Mouse (Mus musculus) MEL (cell line): ENCODE data around the gene Cyp2d10. TPM values are rescaled to one million over a fixed set of nuclear protein-coding genes. Genes with fewer than 3 reads are reported as not detected.

Experiments used
- DNase-seq: peaks from one replicate; pipeline ENCODE4 v3.0.0; 2011; ENCODE audit warnings: low read depth, low spot score
- H3K27ac ChIP-seq: 2 replicates; pipeline ENCODE4 v1.5.1; 2012; ENCODE audit warnings: low read depth, mild to moderate bottlenecking, control low read depth, low read length, moderate library complexity; ENCODE audit not compliant: control insufficient read depth
- H3K27me3 ChIP-seq, 2 experiments: fragments of 150-350 bp in 1 of 2; sonication (generic) in 1 of 2; 2 replicates each; pipeline ENCODE4 v1.6.1; 2012; ENCODE audit warnings: low read length in 2 of 2, mild to moderate bottlenecking in 2 of 2, improper control_type of control experiment in 1 of 2, moderate library complexity in 1 of 2; ENCODE audit not compliant: insufficient read depth in 2 of 2, control insufficient read depth in 1 of 2
- H3K36me3 ChIP-seq, 2 experiments: 2 replicates each; pipeline ENCODE4 v1.6.1; 2012 to 2014; ENCODE audit warnings: low read length in 2 of 2, improper control_type of control experiment in 1 of 2, inconsistent platforms in 1 of 2, mild to moderate bottlenecking in 1 of 2; ENCODE audit not compliant: insufficient read depth in 2 of 2, control insufficient read depth in 1 of 2
- H3K4me1 ChIP-seq, 2 experiments: fragments of 150-350 bp in 1 of 2; sonication (generic) in 1 of 2; 2 replicates each; pipeline ENCODE4 v1.6.1; 2012; ENCODE audit warnings: low read length in 2 of 2, improper control_type of control experiment in 1 of 2, mild to moderate bottlenecking in 1 of 2; ENCODE audit not compliant: insufficient read depth in 2 of 2, control insufficient read depth in 1 of 2
- H3K4me3 ChIP-seq, 2 experiments: fragments of 150-350 bp in 1 of 2; sonication (generic) in 1 of 2; 2 replicates each; pipeline ENCODE4 v1.5.1; 2012; ENCODE audit warnings: low read depth in 2 of 2, low read length in 2 of 2, mild to moderate bottlenecking in 2 of 2, moderate library complexity in 2 of 2, control low read depth in 1 of 2, improper control_type of control experiment in 1 of 2; ENCODE audit not compliant: control insufficient read depth in 1 of 2, insufficient read depth in 1 of 2
- H3K79me2 ChIP-seq: 2 replicates; pipeline ENCODE4 v1.6.1; 2012; ENCODE audit warnings: mild to moderate bottlenecking, low read length, moderate library complexity; ENCODE audit not compliant: control insufficient read depth, poor library complexity, insufficient read depth
- H3K9ac ChIP-seq: 2 replicates; pipeline ENCODE4 v1.6.1; 2012; ENCODE audit warnings: low read depth, mild to moderate bottlenecking, control low read depth, low read length, moderate library complexity; ENCODE audit not compliant: control insufficient read depth, poor library complexity, severe bottlenecking
- H3K9me3 ChIP-seq: fragments of 150-350 bp; sonication (generic); replicated peaks from 2 replicates; pipeline ENCODE4 v1.6.1; 2012; ENCODE audit warnings: mild to moderate bottlenecking, low read length, improper control_type of control experiment, moderate library complexity; ENCODE audit not compliant: insufficient read depth
- BHLHE40 ChIP-seq: IDR thresholded peaks from 2 replicates; pipeline ENCODE4 v1.6.1; 2012; ENCODE audit warnings: low read depth, mild to moderate bottlenecking, inconsistent platforms, low read length, improper control_type of control experiment, borderline replicate concordance
- CTCF ChIP-seq, 3 experiments: IDR thresholded peaks in 2 of 3; conservative IDR thresholded peaks in 1 of 3; 2 replicates each; pipeline ENCODE4 v1.5.1; 2011 to 2012; ENCODE audit warnings: low read length in 3 of 3, low read depth in 2 of 3, mild to moderate bottlenecking in 2 of 3, improper control_type of control experiment in 1 of 3, inconsistent platforms in 1 of 3, mixed read lengths in 1 of 3, moderate library complexity in 1 of 3; ENCODE audit not compliant: control insufficient read depth in 1 of 3, insufficient read depth in 1 of 3, poor library complexity in 1 of 3, severe bottlenecking in 1 of 3
- ELF1 ChIP-seq: IDR thresholded peaks from 2 replicates; pipeline ENCODE4 v1.6.1; 2014; ENCODE audit warnings: low read depth, mild to moderate bottlenecking, inconsistent platforms, low read length, improper control_type of control experiment, moderate library complexity
- ETS1 ChIP-seq: IDR thresholded peaks from 2 replicates; pipeline ENCODE4 v1.6.1; 2012; ENCODE audit warnings: low read depth, mild to moderate bottlenecking, inconsistent platforms, low read length, improper control_type of control experiment, moderate library complexity
- GATA1 ChIP-seq: IDR thresholded peaks from 2 replicates; pipeline ENCODE4 v1.6.1; 2011; ENCODE audit warnings: low read depth, low read length, improper control_type of control experiment
- HCFC1 ChIP-seq: IDR thresholded peaks from 2 replicates; pipeline ENCODE4 v1.6.1; 2012; ENCODE audit warnings: low read depth, mild to moderate bottlenecking, inconsistent platforms, low read length, improper control_type of control experiment, moderate library complexity
- MAZ ChIP-seq: IDR thresholded peaks from 2 replicates; pipeline ENCODE4 v1.6.1; 2012; ENCODE audit warnings: low read depth, mild to moderate bottlenecking, inconsistent platforms, low read length, improper control_type of control experiment
- MEF2A ChIP-seq: IDR thresholded peaks from 2 replicates; pipeline ENCODE4 v1.6.1; 2014; ENCODE audit warnings: low read depth, mild to moderate bottlenecking, inconsistent platforms, low read length, improper control_type of control experiment; ENCODE audit not compliant: poor library complexity, insufficient replicate concordance, severe bottlenecking; ENCODE audit errors: extremely low read depth
- MXI1 ChIP-seq: IDR thresholded peaks from 2 replicates; pipeline ENCODE4 v1.6.1; 2011; ENCODE audit warnings: mild to moderate bottlenecking, low read depth, low read length, improper control_type of control experiment
- MYB ChIP-seq: IDR thresholded peaks from 2 replicates; pipeline ENCODE4 v1.6.1; 2011; ENCODE audit warnings: mild to moderate bottlenecking, low read depth, low read length, improper control_type of control experiment
- NELFE ChIP-seq: IDR thresholded peaks from 2 replicates; pipeline ENCODE4 v1.6.1; 2011; ENCODE audit warnings: low read depth, low read length, improper control_type of control experiment
- NRF1 ChIP-seq: IDR thresholded peaks from 2 replicates; pipeline ENCODE4 v1.6.1; 2014; ENCODE audit warnings: low read depth, mild to moderate bottlenecking, inconsistent platforms, low read length, improper control_type of control experiment, moderate library complexity; ENCODE audit not compliant: poor library complexity, insufficient read depth, severe bottlenecking
- POLR2AphosphoS2 ChIP-seq: IDR thresholded peaks from 2 replicates; pipeline ENCODE4 v1.6.1; 2011; ENCODE audit warnings: low read length, improper control_type of control experiment
- POLR2AphosphoS5 ChIP-seq: IDR thresholded peaks from 2 replicates; pipeline ENCODE4 v1.6.1; 2012; ENCODE audit warnings: low read depth, borderline replicate concordance, mild to moderate bottlenecking, inconsistent platforms, low read length, moderate library complexity, mixed read lengths
- SMC3 ChIP-seq: IDR thresholded peaks from 2 replicates; pipeline ENCODE4 v1.6.1; 2011; ENCODE audit warnings: low read depth, low read length, improper control_type of control experiment
- TBP ChIP-seq: IDR thresholded peaks from 2 replicates; pipeline ENCODE4 v1.8.0; 2011; ENCODE audit warnings: low read depth, low read length, improper control_type of control experiment
- TCF12 ChIP-seq: IDR thresholded peaks from 2 replicates; pipeline ENCODE4 v1.6.1; 2014; ENCODE audit warnings: low read depth, mild to moderate bottlenecking, inconsistent platforms, low read length, improper control_type of control experiment, moderate library complexity
- UBTF ChIP-seq: IDR thresholded peaks from 2 replicates; pipeline ENCODE4 v1.6.1; 2012; ENCODE audit warnings: low read depth, mild to moderate bottlenecking, inconsistent platforms, low read length, improper control_type of control experiment, moderate library complexity, borderline replicate concordance; ENCODE audit not compliant: insufficient read depth
- USF1 ChIP-seq: IDR thresholded peaks from 2 replicates; pipeline ENCODE4 v1.6.1; 2014; ENCODE audit warnings: low read depth, mild to moderate bottlenecking, inconsistent platforms, low read length, improper control_type of control experiment, moderate library complexity
- USF2 ChIP-seq, 2 experiments: IDR thresholded peaks; 2 replicates each; pipeline ENCODE4 v1.6.1; 2011 to 2012; ENCODE audit warnings: improper control_type of control experiment in 2 of 2, low read length in 2 of 2, borderline replicate concordance in 1 of 2, inconsistent platforms in 1 of 2, low read depth in 1 of 2, mild to moderate bottlenecking in 1 of 2; ENCODE audit not compliant: insufficient read depth in 1 of 2
- ZKSCAN1 ChIP-seq: IDR thresholded peaks from 2 replicates; pipeline ENCODE4 v1.6.1; 2012; ENCODE audit warnings: low read depth, mild to moderate bottlenecking, inconsistent platforms, low read length, improper control_type of control experiment, moderate library complexity
- ZMIZ1 ChIP-seq: IDR thresholded peaks from 2 replicates; pipeline ENCODE4 v1.6.1; 2012; ENCODE audit warnings: low read depth, mild to moderate bottlenecking, inconsistent platforms, low read length, improper control_type of control experiment, moderate library complexity
- ZNF384 ChIP-seq: IDR thresholded peaks from 2 replicates; pipeline ENCODE4 v1.6.1; 2012; ENCODE audit warnings: low read depth, mild to moderate bottlenecking, inconsistent platforms, low read length, improper control_type of control experiment
- polyA plus RNA-seq, 2 experiments: library from polyadenylated mRNA; stranded (reverse) in 1 of 2; unstranded in 1 of 2; fragments of >175 nt in 1 of 2; fragments of >200 nt in 1 of 2; gene quantifications; 2 replicates each; pipeline versions ENCODE4 v1.2.1 to v1.2.4; 2012; ENCODE audit warnings: low replicate concordance in 2 of 2, low read depth in 1 of 2; ENCODE audit not compliant: insufficient read length in 2 of 2, insufficient read depth in 1 of 2, missing spikeins in 1 of 2
- total RNA-seq: library from RNA; depleted of rRNA; stranded (reverse); fragments of 300-350 nt; gene quantifications from 2 replicates; pipeline ENCODE4 v1.2.3, GENCODE M21; 2012

Gene Cyp2d10
- total and polyA plus RNA-seq, 3 experiments = not detected

DNA sequence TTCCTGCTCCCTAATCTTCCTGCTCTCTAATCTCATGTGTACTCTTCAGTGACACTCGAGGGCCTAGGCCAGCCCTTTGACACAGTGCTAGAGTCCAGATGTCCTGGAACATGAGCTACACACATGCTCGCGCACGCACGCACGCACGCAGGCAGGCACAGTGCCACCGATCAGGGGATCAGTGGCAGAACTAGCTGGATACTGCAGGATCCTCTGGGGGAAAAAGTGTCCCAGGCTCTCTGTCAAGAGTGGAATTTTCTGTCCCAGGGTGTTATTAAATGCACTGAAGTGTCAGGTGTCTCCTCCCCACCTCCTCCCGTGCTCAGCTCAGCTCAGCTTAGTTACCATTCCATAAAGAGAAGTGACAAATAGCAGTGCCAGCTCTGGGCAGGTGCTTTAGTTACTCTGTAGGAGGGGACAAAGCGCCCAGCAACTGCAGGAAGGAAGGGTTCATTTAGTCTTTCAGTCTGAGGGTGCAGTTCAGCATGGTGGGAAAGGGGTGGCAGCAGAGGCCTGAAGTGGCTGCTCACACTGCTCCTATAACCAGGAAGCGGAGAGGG is 45.5 kb downstream of the Cyp2d10 start (continued):
- TF ChIP-seq USF2 (IDR thresholded peaks at IDR 0.05; ENCODE audit: borderline replicate concordance in 1 of 2, insufficient read depth in 1 of 2, low read depth in 1 of 2, low read length in 2 of 2) (no peak), ELF1 (peak; percentile 21; the same call in 1 of the 2 replicates), USF1 (no peak), ZNF384 (no peak), CTCF (IDR thresholded peaks at IDR 0.05 in 2 of 3, conservative IDR thresholded peaks at IDR 0.05 in 1 of 3; ENCODE audit: control insufficient read depth in 1 of 3, insufficient read depth in 1 of 3, low read depth in 2 of 3, low read length in 3 of 3, poor library complexity in 1 of 3, severe bottlenecking in 1 of 3) (peak in 2 of 3 experiments; percentile 25 to 27; a peak in 3 of 6 replicates), MAZ (no peak)

DNA sequence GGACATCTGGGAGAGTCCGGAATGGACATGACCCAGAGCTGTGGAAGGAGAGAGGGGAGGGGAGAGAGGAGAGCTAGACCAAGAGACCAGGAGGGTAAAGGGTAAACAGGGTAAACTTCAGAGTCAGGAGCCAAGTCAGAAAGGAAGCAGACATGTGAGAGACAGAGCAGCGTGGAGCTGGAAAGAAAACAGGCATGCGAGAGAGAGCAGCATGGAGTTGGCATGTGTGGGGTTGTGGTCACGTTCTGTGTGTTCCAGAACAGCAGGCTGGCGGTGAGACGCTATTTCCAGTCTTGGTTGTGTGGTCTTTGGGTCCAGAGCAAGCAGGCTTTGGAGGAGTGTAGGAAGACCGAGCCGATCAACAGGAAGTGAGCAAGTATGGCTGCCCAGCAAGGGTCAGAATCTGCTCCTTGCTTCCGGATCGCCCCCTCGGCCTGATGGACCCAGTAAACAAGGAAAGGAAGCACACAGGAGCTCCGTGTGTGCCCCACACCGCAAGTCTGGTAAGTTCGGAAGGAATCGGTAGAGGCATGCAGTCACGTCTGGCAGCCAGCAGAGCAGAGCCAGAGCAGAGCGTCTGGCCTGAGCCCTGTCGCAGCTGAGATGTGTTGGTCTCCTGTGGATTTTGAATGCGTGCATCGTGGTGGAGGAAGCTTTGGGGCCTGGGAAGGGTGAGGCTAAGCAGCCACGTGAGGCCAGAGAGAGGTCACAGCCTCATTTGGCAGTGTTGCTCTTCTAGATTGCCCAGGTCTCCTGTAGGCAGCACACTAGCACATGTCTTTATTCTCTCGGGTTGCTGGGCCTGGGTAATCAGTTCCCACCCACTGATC is 48.3 kb downstream of the Cyp2d10 start:
- Histone ChIP-seq H3K4me1 (peaks cover 8 to 13% of the 10 kb centered on the region in 2 experiments), H3K27ac (no peak overlapping the region), H3K79me2 (peaks cover 4% of the 10 kb centered on the region), H3K4me3 (no peak overlapping the region), H3K9ac (no peak overlapping the region), H3K9me3 (no peaks in the 10 kb centered on the region), H3K27me3 (no peaks in the 10 kb centered on the region), H3K36me3 (peaks cover 0 to 5% of the 10 kb centered on the region in 2 experiments; a peak in 2 of 4 replicates)
- TF ChIP-seq UBTF (no peak), MAZ (no peak)
- no peak for DNase-seq

DNA sequence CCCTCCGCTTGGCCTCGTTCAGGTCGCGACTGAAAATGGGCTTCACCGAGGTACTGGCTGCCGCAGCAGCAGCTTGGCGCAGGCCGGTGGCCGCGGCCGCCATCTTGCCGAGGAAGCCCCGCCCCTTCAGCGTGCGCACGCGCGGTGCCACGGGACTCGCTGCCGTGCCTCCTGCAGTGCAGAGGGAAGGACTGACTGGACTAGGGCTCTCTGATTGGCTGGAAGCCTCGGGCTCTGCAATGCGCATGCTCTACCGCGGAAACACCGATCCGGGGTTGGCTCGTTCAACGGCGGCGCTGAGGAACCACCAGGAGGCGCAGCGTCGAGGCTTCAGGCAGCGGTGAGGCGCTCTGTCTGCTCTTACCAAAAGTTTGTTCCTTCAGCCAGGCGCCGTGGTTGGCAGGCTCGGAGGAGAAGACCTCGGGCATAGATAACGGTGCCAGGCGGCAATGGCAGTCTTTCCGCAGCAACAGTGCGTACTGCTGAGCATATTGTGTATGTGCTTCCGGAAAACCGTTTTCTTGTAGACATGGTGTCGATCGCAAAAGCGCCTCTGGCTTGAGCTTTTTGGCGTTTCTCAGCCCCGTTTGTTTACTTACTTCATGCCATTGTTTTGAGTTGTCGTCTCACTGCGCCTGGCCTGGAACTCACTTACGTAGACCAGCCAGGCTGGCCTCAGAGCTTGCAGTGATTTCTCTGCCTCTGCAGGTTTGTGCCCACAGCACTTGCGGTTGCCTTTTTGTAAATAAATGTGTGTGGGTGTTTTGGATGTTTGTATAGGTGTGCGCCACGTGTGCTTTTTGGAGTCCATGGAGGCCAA is 52.7 kb downstream of the Cyp2d10 start, which contains the start of gene Ndufa6:
Gene Ndufa6, minus strand, starts transcription at position 197 of the 820 bp plus-strand sequence.
- Histone ChIP-seq H3K27ac (peak within 1 kb of the TSS; percentile 73), H3K4me3 (peak within 1 kb of the TSS; percentile 84), H3K9me3 (no peaks in the 10 kb centered on the region), H3K4me1 (peaks cover 9 to 24% of the 10 kb centered on the region in 2 experiments), H3K9ac (peak within 1 kb of the TSS; percentile 88), H3K36me3 (peaks cover 0 to 21% of the 10 kb centered on the region in 2 experiments; a peak in 2 of 4 replicates), H3K27me3 (no peaks in the 10 kb centered on the region), H3K79me2 (peaks cover 25% of the 10 kb centered on the region)
- peak; percentile 98 for DNase-seq
- TF ChIP-seq ZMIZ1 (peak; percentile 95), ETS1 (peak; percentile 48; the same call in 1 of the 2 replicates), UBTF (0 out of 2 replicates have a peak, but pooled peaks have one; percentile 42), GATA1 (0 out of 2 replicates have a peak, but pooled peaks have one; percentile 12), SMC3 (peak; percentile 93), BHLHE40 (0 out of 2 replicates have a peak, but pooled peaks have one; percentile 30), NRF1 (peak; percentile 99), HCFC1 (peak; percentile 81), POLR2AphosphoS5 (peak; percentile 61; the same call in 1 of the 2 replicates), POLR2AphosphoS2 (peak; percentile 87), ZKSCAN1 (0 out of 2 replicates have a peak, but pooled peaks have one; percentile 13), MYB (no peak), NELFE (peak; percentile 95), MXI1 (peak; percentile 68), MEF2A (no peak), TCF12 (peak; percentile 85), TBP (peak; percentile 73; the same call in 1 of the 2 replicates)
